Mouse (Mus musculus): ENCODE results near the gene Tusc2. TPM values are rescaled to one million over a fixed set of nuclear protein-coding genes. Genes with fewer than 3 reads are reported as not detected.

The Tusc2 gene
- total RNA-seq, 2 experiments from 2014 or later = 5.3 to 8.3 TPM

DNA sequence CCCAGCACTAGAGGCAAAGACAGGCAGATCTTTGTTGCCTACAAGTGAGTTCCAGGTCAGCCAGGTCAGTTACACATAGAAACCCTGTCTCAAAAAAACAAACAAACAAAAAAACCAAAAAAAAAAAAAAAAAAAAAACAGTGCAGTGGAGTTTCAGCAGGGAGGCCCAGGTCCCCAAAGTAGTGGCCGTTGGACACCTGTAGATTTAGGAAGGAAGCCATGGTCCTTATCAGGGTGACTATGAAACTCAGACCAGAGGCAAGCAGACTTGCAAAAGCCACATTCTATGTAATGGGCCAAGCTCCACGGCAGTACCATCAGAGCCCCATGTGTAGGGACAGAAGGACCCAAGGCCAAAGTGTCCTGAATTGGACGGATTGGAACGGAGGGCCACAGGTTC lies 18.5 kb downstream of the Tusc2 start:
- 0 out of 2 replicates have a peak, but pooled peaks have one; percentile 11 for ATAC-seq (replicated peaks; ENCODE audit: low FRiP score, poor library complexity, severe bottlenecking)

DNA sequence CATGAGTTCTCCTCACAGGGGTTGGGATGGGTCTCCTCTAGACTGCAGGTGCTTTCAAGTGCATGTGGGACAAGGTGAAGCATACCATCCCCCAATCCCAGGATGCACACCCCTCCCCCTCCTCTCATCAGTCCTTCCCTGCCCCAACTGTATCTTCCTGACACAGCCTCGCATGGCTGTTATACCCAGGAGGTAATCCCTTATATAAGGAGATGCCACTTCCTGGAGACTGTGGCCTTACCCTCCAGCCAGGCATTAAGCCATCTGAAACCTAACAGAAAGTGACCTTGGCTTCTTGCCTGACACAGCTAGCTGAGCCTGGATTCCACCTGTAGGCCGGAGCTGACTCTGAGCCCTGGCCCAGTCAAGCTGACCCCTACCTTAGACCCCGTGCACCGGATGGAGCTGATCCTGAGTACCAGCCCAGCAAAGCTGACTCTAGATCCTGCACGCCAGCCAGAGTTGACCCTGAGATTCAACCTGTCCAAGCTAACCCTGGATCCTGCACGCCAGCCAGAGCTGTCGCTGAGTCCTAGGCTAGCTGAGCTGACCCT lies 19.5 kb downstream of the Tusc2 start:
- ATAC-seq (replicated peaks; ENCODE audit: low FRiP score, poor library complexity, severe bottlenecking) = no peak

DNA sequence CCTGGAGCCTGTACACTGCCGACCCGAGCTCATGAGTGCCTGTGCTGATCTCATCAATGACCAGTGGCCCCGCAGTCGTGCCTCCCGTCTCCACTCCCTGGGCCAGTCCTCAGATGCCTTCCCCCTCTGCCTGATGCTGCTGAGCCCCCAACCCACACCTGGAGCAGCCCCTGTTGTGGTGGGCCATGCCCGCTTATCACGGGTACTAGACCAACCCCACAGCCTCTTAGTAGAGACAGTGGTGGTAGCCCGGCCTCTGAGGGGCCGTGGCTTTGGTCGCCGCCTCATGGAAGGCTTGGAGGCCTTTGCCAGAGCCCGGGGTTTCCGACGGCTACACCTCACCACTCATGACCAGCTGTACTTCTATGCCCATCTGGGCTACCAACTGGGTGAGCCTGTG lies 20.1 kb downstream of the Tusc2 start:
- ATAC-seq (replicated peaks; ENCODE audit: low FRiP score, poor library complexity, severe bottlenecking) = no peak

DNA sequence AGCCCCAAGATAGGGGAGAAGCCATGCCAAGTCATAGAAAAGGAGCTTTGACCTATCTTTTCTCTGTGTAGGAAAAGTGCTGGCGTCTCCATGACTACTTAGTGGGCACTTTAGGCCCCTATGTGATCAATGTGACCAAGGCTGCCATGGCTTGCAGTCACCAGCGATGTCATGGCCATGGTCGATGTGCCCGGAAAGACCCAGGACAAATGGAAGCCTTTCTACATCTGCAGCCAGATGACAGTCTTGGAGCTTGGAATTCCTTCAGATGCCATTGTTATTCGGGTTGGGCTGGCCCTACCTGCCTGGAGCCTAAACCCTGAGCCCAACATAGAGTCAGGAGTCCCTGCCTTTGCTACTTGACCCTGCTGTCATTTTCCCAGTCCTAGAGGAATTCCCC lies 23.4 kb downstream of the Tusc2 start:
- ATAC-seq (replicated peaks; ENCODE audit: low FRiP score, poor library complexity, severe bottlenecking) = no peak

DNA sequence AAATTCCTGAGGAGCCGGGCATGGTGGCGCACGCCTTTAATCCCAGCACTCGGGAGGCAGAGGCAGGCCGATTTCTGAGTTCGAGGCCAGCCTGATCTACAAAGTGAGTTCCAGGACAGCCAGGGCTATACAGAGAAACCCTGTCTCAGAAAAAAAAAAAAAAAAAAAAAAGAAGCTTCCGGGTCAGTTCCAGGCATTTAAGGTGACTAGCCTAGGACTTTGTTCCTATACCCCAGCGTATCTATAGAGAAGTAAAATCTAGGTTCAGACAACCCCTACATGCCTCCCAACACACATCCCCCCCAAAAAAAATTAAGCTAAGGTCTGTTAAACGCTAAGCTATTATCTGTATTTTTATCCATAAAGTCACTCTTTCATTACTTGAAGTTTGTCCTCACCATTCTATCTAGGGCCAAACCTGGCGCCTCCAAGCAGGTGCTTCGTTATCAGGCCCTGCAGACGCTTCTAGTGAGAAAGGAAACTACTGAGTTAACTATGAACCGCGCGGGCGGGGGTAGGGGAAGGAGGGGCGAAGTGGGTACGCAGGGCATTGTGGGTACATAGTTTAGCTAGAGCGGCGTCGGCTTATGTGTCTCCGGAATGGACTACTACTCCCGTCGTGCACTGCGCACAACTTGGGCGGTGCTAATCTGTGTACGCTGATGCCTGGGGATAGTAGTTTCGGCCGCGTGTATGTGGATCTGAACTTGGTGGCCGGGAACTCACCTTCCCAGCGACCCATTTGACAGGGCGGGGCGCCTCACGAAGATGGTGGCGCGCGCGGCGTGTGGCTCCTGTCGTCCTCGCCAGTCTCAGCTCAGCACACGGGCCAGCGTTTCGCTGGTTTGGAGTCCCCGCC lies 24.1 kb downstream of the Tusc2 start, which contains the start of gene Ifrd2:
Gene Ifrd2, plus strand, starts transcription at position 669 of the 859 bp plus-strand sequence.
- peak; percentile 71 for ATAC-seq (replicated peaks; ENCODE audit: low FRiP score, poor library complexity, severe bottlenecking)

DNA sequence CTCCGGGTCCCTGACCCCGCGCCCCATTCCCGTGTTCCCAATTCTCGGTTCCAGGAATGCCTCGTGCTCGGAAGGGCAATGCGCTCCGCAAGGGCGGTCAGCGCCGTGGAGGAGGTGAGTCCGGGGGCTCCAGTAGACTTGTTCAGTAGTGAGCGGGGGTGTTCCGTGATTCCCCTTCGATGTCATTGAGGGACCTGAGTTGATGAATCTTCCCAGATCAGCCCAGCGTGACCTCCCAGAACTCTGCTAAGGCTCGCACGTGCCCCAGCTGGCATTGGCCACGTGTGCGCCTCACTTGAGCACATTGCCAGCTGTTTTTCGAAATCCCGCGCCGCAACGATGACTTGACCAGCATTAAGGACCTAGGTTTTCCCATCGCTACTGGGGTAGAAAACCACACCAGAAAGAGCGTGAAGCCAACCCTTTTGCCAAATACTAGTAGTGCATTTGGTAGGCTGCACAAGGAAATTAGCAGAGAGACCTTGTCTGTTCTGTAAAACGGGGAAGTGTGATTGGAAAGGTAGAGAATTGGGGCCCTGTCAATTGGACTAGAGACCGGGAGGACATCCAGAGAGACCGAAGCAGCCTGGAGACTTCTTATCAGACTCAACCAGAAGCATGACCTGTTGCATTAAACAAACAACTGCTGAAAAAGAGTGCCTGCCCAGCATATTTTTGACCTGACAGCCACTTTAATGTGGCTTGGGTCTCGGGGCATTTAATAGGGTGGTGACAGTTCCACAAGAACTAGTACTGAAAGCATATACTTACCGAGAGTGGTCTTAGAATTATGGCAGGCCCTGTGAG lies 25.0 kb downstream of the Tusc2 start:
- ATAC-seq (replicated peaks; ENCODE audit: low FRiP score, poor library complexity, severe bottlenecking) = peak; percentile 60

DNA sequence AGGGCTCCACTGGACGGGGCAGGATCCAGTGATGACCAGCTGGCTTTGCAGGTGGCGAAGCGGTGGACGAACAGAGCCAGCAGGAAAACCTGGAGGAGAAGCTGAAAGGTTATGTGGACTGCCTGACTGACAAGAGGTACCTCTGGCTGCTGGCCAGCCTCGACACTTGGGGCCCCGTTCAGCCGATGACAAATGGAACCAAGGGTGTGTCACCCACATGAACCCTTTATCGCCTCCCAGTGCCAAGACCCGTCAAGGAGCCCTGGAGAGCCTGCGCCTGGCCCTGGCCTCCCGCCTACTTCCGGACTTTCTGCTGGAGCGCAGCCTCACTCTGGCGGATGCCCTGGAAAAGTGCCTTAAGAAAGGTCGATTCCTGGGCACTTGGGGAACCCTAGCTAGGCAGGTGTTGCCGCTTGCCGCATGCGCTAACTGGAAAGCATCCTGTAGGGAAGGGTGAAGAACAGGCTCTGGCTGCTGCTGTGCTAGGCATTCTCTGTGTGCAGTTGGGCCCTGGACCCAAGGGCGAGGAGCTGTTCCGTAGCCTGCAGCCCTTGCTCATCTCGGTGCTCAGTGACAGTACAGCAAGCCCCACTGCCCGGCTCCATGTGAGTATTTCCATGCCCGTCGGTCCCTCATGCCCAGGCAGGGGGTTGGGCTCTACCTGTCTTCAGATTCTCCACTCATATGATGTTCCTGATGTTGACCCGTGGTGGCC lies 27.2 kb downstream of the Tusc2 start:
- ATAC-seq (replicated peaks; ENCODE audit: low FRiP score, poor library complexity, severe bottlenecking) = peak; percentile 53

DNA sequence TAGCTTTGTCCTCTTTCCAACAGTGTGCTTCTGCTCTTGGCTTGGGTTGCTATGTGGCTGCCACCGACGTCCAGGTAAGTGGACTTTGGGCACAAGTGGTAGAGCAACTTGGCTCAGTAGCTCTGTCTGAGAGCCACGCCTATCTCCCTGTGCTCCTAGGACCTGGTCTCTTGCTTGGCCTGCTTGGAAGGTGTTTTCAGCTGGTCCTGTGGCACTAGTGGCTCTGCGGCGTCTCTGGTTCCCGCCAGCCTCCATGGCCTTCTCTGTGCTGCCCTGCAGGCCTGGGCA lies 27.7 kb downstream of the Tusc2 start:
- ATAC-seq (replicated peaks; ENCODE audit: low FRiP score, poor library complexity, severe bottlenecking) = no peak

DNA sequence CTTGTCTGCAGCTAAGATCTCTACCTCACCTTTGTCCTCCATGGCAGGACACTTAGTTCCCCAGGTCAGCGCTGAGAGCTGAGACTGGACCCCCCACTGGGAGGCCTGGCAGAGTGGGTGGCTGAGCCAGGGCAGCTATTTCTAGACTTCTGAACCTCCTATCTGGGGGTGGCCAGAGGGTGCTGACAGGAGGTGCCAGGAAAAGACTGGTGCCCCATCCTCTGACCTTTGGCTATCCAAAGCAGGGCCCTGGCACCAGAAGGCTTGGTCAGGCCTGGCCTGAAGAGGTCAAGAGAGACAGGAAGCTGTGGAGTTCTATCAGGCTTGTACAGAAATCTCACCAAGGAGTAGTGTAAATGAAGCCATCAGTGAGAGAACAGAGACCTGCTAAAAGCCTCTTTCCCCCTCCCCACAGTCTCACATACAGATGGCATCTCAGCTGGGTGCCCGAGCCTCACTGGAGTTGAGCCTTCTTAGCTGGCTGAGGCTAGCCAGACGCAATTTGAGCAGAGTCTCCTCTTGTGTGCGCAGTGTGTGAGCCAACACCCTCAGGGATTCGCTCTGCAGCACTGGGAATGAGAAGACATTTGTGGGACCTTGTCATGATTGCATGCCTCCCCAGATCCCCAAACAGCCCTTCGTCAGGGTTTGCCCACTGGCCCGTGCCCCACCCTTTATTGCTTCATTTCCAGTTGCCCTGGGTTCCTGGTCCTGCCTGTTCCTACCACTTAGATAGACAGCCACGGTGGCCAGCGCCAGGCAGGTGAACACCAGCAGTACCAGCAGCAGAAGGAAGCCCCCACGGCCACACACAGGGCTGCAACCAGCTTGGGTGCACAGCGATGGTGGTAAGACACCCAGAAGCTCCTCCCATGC lies 30.3 kb downstream of the Tusc2 start:
- ATAC-seq (replicated peaks; ENCODE audit: low FRiP score, poor library complexity, severe bottlenecking) = no peak

DNA sequence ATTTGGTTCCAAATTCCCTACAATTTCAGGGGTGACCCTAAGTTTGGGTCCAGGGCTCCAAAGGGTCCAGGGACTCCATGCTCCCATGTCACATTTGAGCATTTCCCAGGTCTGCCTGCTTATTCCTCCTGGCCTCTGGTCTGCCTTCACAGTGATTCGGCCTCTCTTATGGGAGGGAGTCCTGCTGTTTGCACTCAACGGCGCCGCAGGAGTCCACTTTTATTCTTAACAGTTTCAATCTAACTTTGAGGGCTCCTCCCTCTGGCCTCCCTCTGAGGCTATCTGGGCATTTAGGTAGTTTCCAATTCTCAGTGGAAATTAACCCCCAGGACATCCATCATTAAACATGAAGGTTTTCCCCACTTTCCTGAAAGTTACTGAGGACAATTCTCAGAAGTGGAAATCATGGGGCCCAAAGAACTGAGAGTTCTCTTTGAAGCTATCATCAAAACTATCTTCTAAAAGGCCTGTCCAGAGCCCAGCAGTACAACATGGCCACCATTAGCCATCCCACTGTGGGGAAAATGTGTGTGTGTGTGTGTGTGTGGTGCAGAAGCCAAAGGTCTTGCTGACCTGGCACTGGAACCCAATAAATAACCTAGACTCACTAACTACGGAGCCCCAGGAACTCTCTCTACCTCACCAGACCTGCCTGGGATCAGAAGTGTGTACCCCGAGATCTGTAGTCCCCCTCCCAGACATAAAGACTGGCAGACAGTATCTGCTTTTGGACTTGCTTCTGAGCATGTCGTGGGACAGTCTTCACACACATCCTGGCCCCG lies 31.4 kb downstream of the Tusc2 start:
- ATAC-seq (replicated peaks; ENCODE audit: low FRiP score, poor library complexity, severe bottlenecking) = no peak

DNA sequence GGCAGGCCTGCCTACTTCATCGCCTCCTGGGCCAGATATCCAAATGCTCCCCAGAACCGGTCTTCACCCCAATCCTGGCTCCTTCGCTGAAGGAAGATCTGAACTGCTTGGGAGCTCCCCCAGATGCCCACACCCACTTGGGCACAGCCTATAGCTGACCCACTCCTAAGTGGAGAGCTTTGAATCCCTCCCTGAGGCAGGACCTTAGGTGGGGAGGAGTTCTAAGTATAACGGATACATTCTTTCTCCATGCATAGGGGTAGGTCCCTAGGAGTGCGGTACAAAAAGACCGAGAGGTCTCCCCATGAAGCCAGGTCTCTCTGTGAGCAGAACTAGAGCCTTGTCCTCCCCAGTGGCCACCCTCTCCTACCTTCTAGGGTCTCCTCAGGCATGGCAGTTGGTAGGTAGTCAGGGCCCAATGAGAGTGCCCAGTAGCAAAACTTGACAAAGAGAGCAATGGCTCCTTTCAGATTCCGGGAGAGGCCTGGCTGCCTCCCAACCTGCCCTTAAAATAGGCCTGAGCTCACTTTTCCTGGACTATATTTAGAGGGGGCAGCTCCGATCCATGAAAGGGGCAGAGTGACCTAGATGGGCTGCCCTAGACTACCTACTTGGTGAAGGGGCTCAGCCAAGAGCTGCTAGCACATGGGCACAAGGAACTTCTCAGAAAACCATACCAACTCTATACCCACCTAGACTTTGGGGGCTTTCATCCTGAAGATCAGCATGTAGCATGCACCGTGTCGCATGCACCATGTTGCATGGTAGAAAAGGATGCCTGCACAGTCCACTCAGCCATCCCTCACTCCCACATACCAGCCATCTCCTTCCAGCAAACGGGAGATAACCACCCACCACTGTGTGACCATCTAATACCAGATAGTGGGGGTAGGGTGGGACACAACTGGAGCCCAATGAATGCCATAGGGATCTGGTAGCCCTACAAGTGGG lies 33.8 kb downstream of the Tusc2 start:
- ATAC-seq (replicated peaks; ENCODE audit: low FRiP score, poor library complexity, severe bottlenecking) = no peak

DNA sequence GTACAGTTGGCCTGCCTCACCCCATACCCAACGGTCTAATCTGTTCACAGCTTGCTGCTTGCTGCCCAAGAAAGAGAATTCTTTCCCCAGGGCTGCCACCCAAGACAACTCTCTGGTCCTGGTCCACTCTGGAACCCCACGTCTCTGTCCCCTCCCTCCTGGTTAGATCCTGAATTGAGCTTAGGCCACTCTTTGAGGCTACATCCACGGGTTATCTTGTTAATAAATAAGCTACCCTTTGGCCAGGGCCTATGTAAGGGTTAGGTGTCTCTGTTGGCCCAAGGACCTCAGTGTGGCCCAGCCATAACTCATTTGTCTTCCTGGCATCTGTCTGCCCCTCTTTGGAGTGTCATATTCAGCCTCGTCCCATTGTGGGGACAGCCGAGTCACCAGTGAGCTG lies 35.3 kb downstream of the Tusc2 start:
- ATAC-seq (replicated peaks; ENCODE audit: low FRiP score, poor library complexity, severe bottlenecking) = no peak

DNA sequence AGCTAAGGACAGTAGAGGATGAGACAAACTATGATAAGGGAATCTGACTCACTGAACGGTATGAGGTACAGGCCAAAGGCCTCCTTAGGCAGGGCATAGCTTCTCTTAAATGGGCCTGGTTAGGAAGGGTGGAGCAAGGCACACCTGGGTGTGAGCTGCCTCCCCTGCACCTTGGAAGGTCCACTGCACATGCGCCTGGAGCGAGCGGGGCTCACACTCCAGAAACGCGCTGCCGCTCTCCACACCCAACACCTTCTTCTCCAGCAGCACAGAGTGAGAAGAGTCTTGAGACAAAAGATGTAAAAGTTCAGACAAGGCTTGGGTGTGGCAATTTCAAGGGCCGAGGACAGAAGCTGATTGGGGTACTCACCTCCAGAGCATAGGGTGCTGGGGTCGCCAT lies 36.4 kb downstream of the Tusc2 start:
- ATAC-seq (replicated peaks; ENCODE audit: low FRiP score, poor library complexity, severe bottlenecking) = no peak

DNA sequence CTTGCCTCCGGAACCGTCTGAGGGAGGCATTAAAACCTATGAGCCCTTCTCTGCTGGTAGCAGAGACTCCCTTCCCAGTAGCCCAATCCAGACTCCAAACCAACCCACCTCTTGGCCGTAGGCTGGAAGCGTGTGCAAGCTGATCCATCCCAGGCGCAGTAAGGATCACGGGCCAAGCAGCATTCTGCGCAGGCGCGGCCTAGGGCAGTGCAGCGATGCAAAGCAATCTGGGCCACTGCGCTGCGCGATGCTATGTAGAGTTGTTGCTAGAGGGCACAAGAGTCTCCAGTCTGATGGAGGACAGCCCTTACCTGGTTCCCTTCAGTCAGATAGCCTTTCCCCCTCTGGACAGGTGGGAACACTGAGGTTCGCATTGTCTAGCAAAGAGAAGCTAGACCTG lies 36.8 kb downstream of the Tusc2 start:
- ATAC-seq (replicated peaks; ENCODE audit: low FRiP score, poor library complexity, severe bottlenecking) = no peak

DNA sequence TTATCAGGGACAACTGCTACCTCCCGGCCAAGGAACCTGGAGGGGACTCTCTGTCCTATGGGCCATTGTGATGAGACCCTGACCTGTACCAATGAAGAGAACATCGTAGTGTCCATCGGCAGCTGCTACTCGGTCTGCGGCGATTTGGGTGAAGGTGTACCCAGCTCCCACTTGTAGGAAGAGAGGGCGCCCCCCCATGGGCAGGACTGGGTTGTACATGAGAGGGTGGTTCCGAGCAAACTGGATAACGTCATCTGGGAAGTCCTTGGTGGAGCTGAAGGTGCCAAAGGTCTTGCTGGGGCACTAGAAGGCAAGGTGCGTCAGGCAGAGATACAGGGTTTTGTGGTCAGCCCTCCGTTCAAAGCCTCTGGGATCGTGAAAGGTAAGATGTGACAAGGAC lies 37.7 kb downstream of the Tusc2 start:
- ATAC-seq (replicated peaks; ENCODE audit: low FRiP score, poor library complexity, severe bottlenecking) = no peak

DNA sequence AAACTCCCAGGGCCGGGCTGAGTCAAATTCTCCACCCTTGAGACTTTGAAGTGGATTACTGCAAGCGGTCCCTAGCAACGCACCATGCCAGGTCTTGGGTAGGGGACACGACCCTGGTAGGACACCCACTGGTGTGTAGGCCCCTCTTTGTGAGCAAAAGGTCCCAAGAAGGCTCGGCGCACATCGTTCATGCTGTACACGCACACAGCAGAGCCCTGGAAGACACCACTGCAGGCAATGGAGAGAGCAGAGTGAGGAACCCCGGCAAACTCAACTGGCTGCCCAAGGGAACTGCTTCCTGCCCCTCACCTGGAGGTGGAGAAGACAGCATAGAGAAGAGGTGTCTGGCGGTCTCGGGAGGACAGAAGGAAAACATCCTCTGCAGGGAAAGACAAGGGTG lies 38.2 kb downstream of the Tusc2 start:
- ATAC-seq (replicated peaks; ENCODE audit: low FRiP score, poor library complexity, severe bottlenecking) = no peak

DNA sequence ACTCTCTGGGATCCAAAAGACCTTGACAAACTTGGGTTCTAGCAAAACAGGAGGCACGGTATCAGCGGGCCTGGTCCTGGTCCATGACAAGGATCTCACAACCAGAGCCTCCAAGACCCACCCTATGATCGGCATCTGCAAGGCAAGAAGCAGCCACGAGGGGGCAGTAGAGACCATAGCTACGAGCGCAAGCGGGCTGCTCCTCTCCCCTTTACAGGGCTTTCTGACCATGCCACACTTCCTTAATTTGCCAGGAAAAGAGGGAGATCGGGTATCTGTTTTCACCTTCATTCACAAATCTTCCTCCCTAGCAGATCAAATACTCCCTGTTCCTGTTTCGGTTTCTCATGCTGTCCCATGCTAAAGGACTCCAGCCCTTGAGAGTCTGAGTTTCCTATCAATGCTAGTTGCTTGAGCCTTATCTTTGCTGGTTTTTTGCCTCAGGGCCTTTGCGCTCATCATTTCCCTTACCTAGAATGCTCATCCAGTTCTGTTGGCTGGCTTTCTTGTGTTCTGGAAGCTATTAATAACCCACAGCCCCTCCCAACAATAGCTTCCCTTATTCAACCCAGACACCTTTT lies 39.1 kb downstream of the Tusc2 start:
- ATAC-seq (replicated peaks; ENCODE audit: low FRiP score, poor library complexity, severe bottlenecking) = peak; percentile 81

Measured in erythroblast, adult 5-6 weeks (primary cell).